Mouse (Mus musculus) megakaryocyte-erythroid progenitor cell, adult 5-6 weeks (primary cell): Measurements from ENCODE around the gene Clic4. TPM values are rescaled to one million over a fixed set of nuclear protein-coding genes. Genes with fewer than 3 reads are reported as not detected.

Experiments
- ATAC-seq: replicated peaks from 2 replicates; pipeline ENCODE4 v1.8.0; 2016; ENCODE audit warnings: mild to moderate bottlenecking, inconsistent platforms; ENCODE audit not compliant: severe bottlenecking, poor library complexity, low FRiP score, low TSS enrichment
- total RNA-seq, 2 experiments: library from RNA; stranded (forward) in 1 of 2; stranded (reverse) in 1 of 2; fragments of 200-1000, 215-1000 nt in 1 of 2; fragments of >200 nt in 1 of 2; fragmentation: Nextera tagmentation in 1 of 2; gene quantifications; 2 replicates each; pipeline ENCODE4 v1.2.3; 2014 to 2017

Gene Clic4
- total RNA-seq, 2 experiments from 2014 or later: 77.8 to 86.0 TPM

- no peak for ATAC-seq
Measured at GRCm38 (mm10) chr4:135241669-135242068, 30.9 kb downstream of the Clic4 start.

- no peak for ATAC-seq
Measured at GRCm38 (mm10) chr4:135241106-135241505, 31.5 kb downstream of the Clic4 start.

GRCm38 (mm10) chr4:135240329-135240728, 32.3 kb downstream of the Clic4 start:
- ATAC-seq: no peak

GRCm38 (mm10) chr4:135238706-135239510, 33.7 kb downstream of the Clic4 start:
- peak; percentile 89 for ATAC-seq

GRCm38 (mm10) chr4:135236658-135237057, 36.0 kb downstream of the Clic4 start:
- ATAC-seq: no peak

- no peak for ATAC-seq
Measured at GRCm38 (mm10) chr4:135235546-135235945, 37.1 kb downstream of the Clic4 start.

- ATAC-seq: no peak
Measured at GRCm38 (mm10) chr4:135232563-135232962, 40.1 kb downstream of the Clic4 start.

- no peak for ATAC-seq
Measured at GRCm38 (mm10) chr4:135231543-135231942, 41.1 kb downstream of the Clic4 start.

- no peak for ATAC-seq
Measured at GRCm38 (mm10) chr4:135231136-135231535, 41.5 kb downstream of the Clic4 start.

GRCm38 (mm10) chr4:135230661-135231060, 42.0 kb downstream of the Clic4 start:
- ATAC-seq: no peak

- ATAC-seq: no peak
Measured at GRCm38 (mm10) chr4:135229871-135230270, 42.7 kb downstream of the Clic4 start.

- ATAC-seq: no peak
Measured at GRCm38 (mm10) chr4:135228136-135228535, 44.5 kb downstream of the Clic4 start.

GRCm38 (mm10) chr4:135226008-135226667, 46.5 kb downstream of the Clic4 start:
- ATAC-seq: no peak

GRCm38 (mm10) chr4:135223808-135224207, 48.8 kb downstream of the Clic4 start:
- ATAC-seq: no peak

- no peak for ATAC-seq
Measured at GRCm38 (mm10) chr4:135221632-135222407, 50.8 kb downstream of the Clic4 start.

- ATAC-seq: no peak
Measured at GRCm38 (mm10) chr4:135220641-135221040, 52.0 kb downstream of the Clic4 start.

- 0 out of 2 replicates have a peak, but pooled peaks have one; percentile 49 for ATAC-seq
Measured at GRCm38 (mm10) chr4:135219652-135220051, 53.0 kb downstream of the Clic4 start.

- no peak for ATAC-seq
Measured at GRCm38 (mm10) chr4:135209846-135210245, 62.8 kb downstream of the Clic4 start.

GRCm38 (mm10) chr4:135205711-135206600, 66.7 kb downstream of the Clic4 start:
- peak; percentile 84 for ATAC-seq
